Mouse (Mus musculus): Measurements from ENCODE around the gene Mtr. TPM values are rescaled to one million over a fixed set of nuclear protein-coding genes. Genes with fewer than 3 reads are reported as not detected.

Mtr gene
- polyA plus RNA-seq, 1 experiment from 2014 or later, result 5.3 TPM

- Histone ChIP-seq H3K4me1 (replicated peaks; ENCODE audit: control insufficient read depth, insufficient read depth, low read length) (no peaks in the 10 kb centered on the region), H3K27me3 (replicated peaks; ENCODE audit: control insufficient read depth, insufficient read depth, low read length) (no peaks in the 10 kb centered on the region), H3K4me2 (ENCODE audit: low read length) (no peak overlapping the region), H3K36me3 (ENCODE audit: control insufficient read depth, insufficient read depth) (peaks cover 4% of the 10 kb centered on the region; the same call in 1 of the 2 replicates), H3K9ac (replicated peaks; ENCODE audit: low read depth, low read length) (no peak overlapping the region), H3K9me3 (ENCODE audit: control insufficient read depth, low read length) (no peaks in the 10 kb centered on the region), H3K27ac (ENCODE audit: low read length) (no peak overlapping the region), H3K4me3 (replicated peaks; ENCODE audit: low read length) (no peak overlapping the region)
- ATAC-seq, result no peak
- 90% methylated on average over 11 of the region's 11 CpGs for WGBS
Observed at GRCm38 (mm10) chr13:12188804-12189203, 69.1 kb downstream of the Mtr start.

GRCm38 (mm10) chr13:12179481-12179880, 78.4 kb downstream of the Mtr start:
- WGBS, result 74% methylated on average over 8 of the region's 8 CpGs
- H3K9me3 ChIP-seq (ENCODE audit: control insufficient read depth, low read length), result no peaks in the 10 kb centered on the region
- no peaks in the 10 kb centered on the region for H3K36me3 ChIP-seq (ENCODE audit: control insufficient read depth, insufficient read depth)
- no peak overlapping the region for H3K4me2 ChIP-seq (ENCODE audit: low read length)
- ATAC-seq, result no peak
- no peak overlapping the region for H3K4me3 ChIP-seq (replicated peaks; ENCODE audit: low read length)
- H3K9ac ChIP-seq (replicated peaks; ENCODE audit: low read depth, low read length), result no peak overlapping the region
- no peak overlapping the region for H3K27ac ChIP-seq (ENCODE audit: low read length)
- no peaks in the 10 kb centered on the region for H3K4me1 ChIP-seq (replicated peaks; ENCODE audit: control insufficient read depth, insufficient read depth, low read length)
- no peaks in the 10 kb centered on the region for H3K27me3 ChIP-seq (replicated peaks; ENCODE audit: control insufficient read depth, insufficient read depth, low read length)

- WGBS, result 15% methylated on average over 3 of the region's 3 CpGs
- H3K4me3 ChIP-seq (replicated peaks; ENCODE audit: low read length), result no peak overlapping the region
- H3K36me3 ChIP-seq (ENCODE audit: control insufficient read depth, insufficient read depth), result no peaks in the 10 kb centered on the region
- H3K4me2 ChIP-seq (ENCODE audit: low read length), result no peak overlapping the region
- no peaks in the 10 kb centered on the region for H3K9me3 ChIP-seq (ENCODE audit: control insufficient read depth, low read length)
- no peak for ATAC-seq
- no peaks in the 10 kb centered on the region for H3K4me1 ChIP-seq (replicated peaks; ENCODE audit: control insufficient read depth, insufficient read depth, low read length)
- H3K9ac ChIP-seq (replicated peaks; ENCODE audit: low read depth, low read length), result no peak overlapping the region
- no peak overlapping the region for H3K27ac ChIP-seq (ENCODE audit: low read length)
- no peaks in the 10 kb centered on the region for H3K27me3 ChIP-seq (replicated peaks; ENCODE audit: control insufficient read depth, insufficient read depth, low read length)
Observed at GRCm38 (mm10) chr13:12176761-12177160, 81.2 kb downstream of the Mtr start.

DNA sequence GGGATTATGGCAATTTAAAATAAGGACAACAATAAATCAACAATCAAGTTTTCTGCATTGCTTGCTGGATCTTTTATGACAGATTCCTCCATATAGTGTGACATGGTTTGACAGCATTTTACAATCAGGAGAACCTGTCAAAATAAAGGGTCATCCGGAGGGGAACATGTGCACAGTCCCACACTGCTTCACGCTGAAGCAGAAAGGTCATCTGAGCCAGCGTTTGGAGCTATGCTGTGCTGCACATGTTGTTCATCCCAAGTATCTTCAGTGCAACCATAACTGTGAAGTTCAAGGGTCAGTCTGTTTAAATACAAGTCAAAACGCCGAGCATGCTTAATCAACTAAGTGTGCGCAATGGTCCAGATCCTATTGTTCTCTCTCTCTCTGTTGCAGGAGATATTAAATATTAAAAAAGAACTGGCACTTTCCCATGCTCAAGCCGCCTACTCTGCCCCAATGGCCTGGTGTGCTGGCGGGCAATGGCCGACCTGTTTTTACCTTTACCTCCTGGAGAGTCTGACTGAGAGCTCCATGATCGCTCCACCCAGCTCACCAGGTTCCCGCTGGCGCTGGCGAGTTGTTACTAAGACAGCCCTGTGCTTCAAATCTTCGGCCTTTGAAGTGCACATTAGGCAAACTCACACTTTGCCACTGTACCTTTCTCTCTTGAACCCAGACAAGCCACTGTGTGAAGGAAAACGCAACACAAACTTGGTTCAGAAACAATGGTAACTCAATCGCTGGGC, 81.8 kb downstream of the Mtr start:
- Histone ChIP-seq H3K4me1 (replicated peaks; ENCODE audit: control insufficient read depth, insufficient read depth, low read length) (no peaks in the 10 kb centered on the region), H3K27ac (ENCODE audit: low read length) (no peak overlapping the region), H3K4me3 (replicated peaks; ENCODE audit: low read length) (no peak overlapping the region), H3K27me3 (replicated peaks; ENCODE audit: control insufficient read depth, insufficient read depth, low read length) (no peaks in the 10 kb centered on the region), H3K36me3 (ENCODE audit: control insufficient read depth, insufficient read depth) (no peaks in the 10 kb centered on the region), H3K9ac (replicated peaks; ENCODE audit: low read depth, low read length) (no peak overlapping the region), H3K4me2 (ENCODE audit: low read length) (no peak overlapping the region), H3K9me3 (ENCODE audit: control insufficient read depth, low read length) (no peaks in the 10 kb centered on the region)
- 45% methylated on average over 16 of the region's 16 CpGs for WGBS
- 0 out of 2 replicates have a peak, but pooled peaks have one; percentile 12 for ATAC-seq

- 83% methylated on average over 9 of the region's 9 CpGs for WGBS
Observed at GRCm38 (mm10) chr13:12167276-12167675, 90.6 kb downstream of the Mtr start.

GRCm38 (mm10) chr13:12166386-12166785, 91.5 kb downstream of the Mtr start:
- WGBS, result 9% methylated on average over 6 of the region's 6 CpGs
- no peaks in the 10 kb centered on the region for H3K9me3 ChIP-seq (ENCODE audit: control insufficient read depth, low read length)
- H3K9ac ChIP-seq (replicated peaks; ENCODE audit: low read depth, low read length), result no peak overlapping the region
- H3K27ac ChIP-seq (ENCODE audit: low read length), result no peak overlapping the region
- ATAC-seq, result no peak
- H3K4me2 ChIP-seq (ENCODE audit: low read length), result no peak overlapping the region
- no peaks in the 10 kb centered on the region for H3K4me1 ChIP-seq (replicated peaks; ENCODE audit: control insufficient read depth, insufficient read depth, low read length)
- no peaks in the 10 kb centered on the region for H3K36me3 ChIP-seq (ENCODE audit: control insufficient read depth, insufficient read depth)
- H3K27me3 ChIP-seq (replicated peaks; ENCODE audit: control insufficient read depth, insufficient read depth, low read length), result no peaks in the 10 kb centered on the region
- H3K4me3 ChIP-seq (replicated peaks; ENCODE audit: low read length), result no peak overlapping the region

More at GRCm38 (mm10) chr13:12167276-12167675, 90.6 kb downstream of the Mtr start:
- no peak for ATAC-seq
- no peaks in the 10 kb centered on the region for H3K9me3 ChIP-seq (ENCODE audit: control insufficient read depth, low read length)
- H3K4me1 ChIP-seq (replicated peaks; ENCODE audit: control insufficient read depth, insufficient read depth, low read length), result no peaks in the 10 kb centered on the region
- no peak overlapping the region for H3K9ac ChIP-seq (replicated peaks; ENCODE audit: low read depth, low read length)
- no peaks in the 10 kb centered on the region for H3K36me3 ChIP-seq (ENCODE audit: control insufficient read depth, insufficient read depth)
- H3K4me2 ChIP-seq (ENCODE audit: low read length), result no peak overlapping the region
- no peak overlapping the region for H3K4me3 ChIP-seq (replicated peaks; ENCODE audit: low read length)
- no peaks in the 10 kb centered on the region for H3K27me3 ChIP-seq (replicated peaks; ENCODE audit: control insufficient read depth, insufficient read depth, low read length)
- H3K27ac ChIP-seq (ENCODE audit: low read length), result no peak overlapping the region

DNA sequence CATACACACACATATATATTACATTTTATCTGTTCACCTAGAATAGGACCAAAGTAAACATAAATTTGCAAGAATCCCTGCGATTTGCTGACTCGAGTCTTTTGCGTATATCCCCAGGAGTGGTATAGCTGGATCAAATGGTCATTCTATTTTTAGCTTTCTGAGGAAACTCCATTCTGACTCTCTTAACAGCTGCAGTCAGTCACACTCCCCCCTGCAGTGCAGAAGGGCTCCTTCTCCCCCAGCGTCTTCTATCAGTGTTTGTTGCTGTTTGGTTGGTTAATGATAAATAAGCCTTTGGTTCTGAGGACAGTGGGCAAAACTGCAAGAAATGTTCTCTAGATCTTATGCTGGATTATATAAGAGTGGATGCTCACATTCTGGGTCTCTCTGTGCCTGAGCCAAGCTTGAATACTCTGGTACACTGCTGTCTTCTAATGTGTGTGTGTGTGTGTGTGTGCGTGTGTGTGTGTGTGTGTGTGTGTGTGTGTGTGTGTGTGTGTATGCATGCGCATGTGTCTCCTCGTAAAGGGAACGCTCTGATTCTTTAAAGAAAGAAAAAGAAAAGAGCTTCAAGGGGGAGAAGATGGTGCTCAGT, 92.4 kb downstream of the Mtr start:
- Histone ChIP-seq H3K27me3 (replicated peaks; ENCODE audit: control insufficient read depth, insufficient read depth, low read length) (no peaks in the 10 kb centered on the region), H3K27ac (ENCODE audit: low read length) (no peak overlapping the region), H3K36me3 (ENCODE audit: control insufficient read depth, insufficient read depth) (no peaks in the 10 kb centered on the region), H3K9ac (replicated peaks; ENCODE audit: low read depth, low read length) (no peak overlapping the region), H3K4me1 (replicated peaks; ENCODE audit: control insufficient read depth, insufficient read depth, low read length) (no peaks in the 10 kb centered on the region), H3K4me3 (replicated peaks; ENCODE audit: low read length) (no peak overlapping the region), H3K9me3 (ENCODE audit: control insufficient read depth, low read length) (no peaks in the 10 kb centered on the region), H3K4me2 (ENCODE audit: low read length) (no peak overlapping the region)
- 71% methylated on average over 8 of the region's 8 CpGs for WGBS
- ATAC-seq, result no peak

DNA sequence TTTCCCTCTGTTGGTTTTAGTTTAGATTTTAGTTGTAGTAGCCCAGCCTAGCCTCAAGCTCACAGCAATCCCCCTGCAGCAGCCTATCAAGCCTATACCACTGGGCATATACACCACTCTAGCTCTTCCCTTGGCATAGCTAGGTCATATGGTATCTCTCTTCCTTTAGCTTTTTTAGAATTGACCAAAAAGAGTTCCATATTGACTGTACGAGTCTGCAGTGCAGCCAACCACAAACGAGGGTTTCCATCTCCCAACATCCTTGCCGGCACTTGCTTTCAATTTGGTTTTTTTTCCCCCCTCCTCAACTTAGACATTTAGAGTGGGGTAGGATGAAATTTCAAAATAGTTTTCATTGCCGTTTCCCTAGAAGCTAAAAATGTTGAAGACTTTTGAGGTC, 95.5 kb downstream of the Mtr start:
- no peak for ATAC-seq
- Histone ChIP-seq H3K4me3 (replicated peaks; ENCODE audit: low read length) (no peak overlapping the region), H3K4me2 (ENCODE audit: low read length) (no peak overlapping the region), H3K27ac (ENCODE audit: low read length) (no peak overlapping the region), H3K9ac (replicated peaks; ENCODE audit: low read depth, low read length) (no peak overlapping the region), H3K4me1 (replicated peaks; ENCODE audit: control insufficient read depth, insufficient read depth, low read length) (no peaks in the 10 kb centered on the region), H3K27me3 (replicated peaks; ENCODE audit: control insufficient read depth, insufficient read depth, low read length) (no peaks in the 10 kb centered on the region), H3K9me3 (ENCODE audit: control insufficient read depth, low read length) (no peaks in the 10 kb centered on the region), H3K36me3 (ENCODE audit: control insufficient read depth, insufficient read depth) (no peaks in the 10 kb centered on the region)
- 92% methylated on average over 4 of the region's 4 CpGs for WGBS

DNA sequence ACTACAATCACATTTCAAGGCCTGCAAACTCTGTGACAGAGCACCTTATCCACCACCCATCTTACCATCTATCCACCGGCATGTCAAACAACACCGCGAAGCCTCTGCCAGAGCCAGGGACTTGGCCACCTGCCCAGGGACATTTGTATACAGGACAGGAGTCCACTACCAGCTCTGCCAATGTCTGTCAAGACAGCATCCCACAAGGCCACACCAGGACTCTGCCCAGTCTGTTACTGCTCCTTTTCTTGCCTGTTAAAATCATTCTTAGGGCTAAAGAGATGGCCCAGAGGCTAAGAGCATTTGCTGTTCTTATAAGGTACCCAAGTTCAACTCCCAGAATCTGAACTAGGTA, 97.8 kb downstream of the Mtr start:
- no peak overlapping the region for H3K4me3 ChIP-seq (replicated peaks; ENCODE audit: low read length)
- WGBS, result 64% methylated on average over 3 of the region's 3 CpGs
- ATAC-seq, result no peak

More for the DNA sequence above, 97.8 kb downstream of the Mtr start:
- no peaks in the 10 kb centered on the region for H3K27me3 ChIP-seq (replicated peaks; ENCODE audit: control insufficient read depth, insufficient read depth, low read length)
- no peaks in the 10 kb centered on the region for H3K4me1 ChIP-seq (replicated peaks; ENCODE audit: control insufficient read depth, insufficient read depth, low read length)
- H3K36me3 ChIP-seq (ENCODE audit: control insufficient read depth, insufficient read depth), result no peaks in the 10 kb centered on the region
- no peaks in the 10 kb centered on the region for H3K9me3 ChIP-seq (ENCODE audit: control insufficient read depth, low read length)
- no peak overlapping the region for H3K4me2 ChIP-seq (ENCODE audit: low read length)
- no peak overlapping the region for H3K9ac ChIP-seq (replicated peaks; ENCODE audit: low read depth, low read length)
- H3K27ac ChIP-seq (ENCODE audit: low read length), result no peak overlapping the region

All from forebrain, embryonic 16.5 days (tissue).